Mouse (Mus musculus) lung, embryonic 15.5 days (tissue): Measurements from ENCODE around the gene Zfp30. TPM values are rescaled to one million over a fixed set of nuclear protein-coding genes. Genes with fewer than 3 reads are reported as not detected.

Experiments used
- ATAC-seq: fragments of 200-750 bp; cut with Nextera tagmentation; 2 replicates; pipeline ENCODE4 v1.8.0; 2017; ENCODE audit warnings: moderate number of reproducible peaks, borderline replicate concordance; ENCODE audit not compliant: low FRiP score, low TSS enrichment; ENCODE audit errors: extremely low read depth
- H3K27ac ChIP-seq: fragments of 300-500 bp; sonication (generic); 2 replicates; pipeline ENCODE4 v1.5.1; 2015; ENCODE audit warnings: moderate library complexity, mild to moderate bottlenecking, inconsistent platforms
- H3K27me3 ChIP-seq: fragments of 300-500 bp; sonication (generic); 2 replicates; pipeline ENCODE4 v1.6.1; 2015; ENCODE audit warnings: inconsistent platforms
- H3K36me3 ChIP-seq: fragments of 300-500 bp; sonication (generic); 2 replicates; pipeline ENCODE4 v1.6.1; 2015; ENCODE audit warnings: inconsistent platforms
- H3K4me1 ChIP-seq: fragments of 300-500 bp; sonication (generic); 2 replicates; pipeline ENCODE4 v1.6.1; 2015; ENCODE audit warnings: inconsistent platforms
- H3K4me2 ChIP-seq: fragments of 300-500 bp; sonication (generic); 2 replicates; pipeline ENCODE4 v1.6.1; 2015; ENCODE audit warnings: inconsistent platforms, mild to moderate bottlenecking, moderate library complexity
- H3K4me3 ChIP-seq: fragments of 300-500 bp; sonication (generic); 2 replicates; pipeline ENCODE4 v1.5.1; 2015; ENCODE audit warnings: mild to moderate bottlenecking, inconsistent platforms
- H3K9ac ChIP-seq: fragments of 300-500 bp; sonication (generic); 2 replicates; pipeline ENCODE4 v1.6.1; 2015; ENCODE audit warnings: inconsistent platforms
- H3K9me3 ChIP-seq: fragments of 300-500 bp; sonication (generic); 2 replicates; pipeline ENCODE4 v1.6.1; 2016; ENCODE audit warnings: inconsistent platforms
- WGBS: fragments of 180-500 bp; shearing (Covaris S2); methylation state at CpG from one replicate; pipeline ENCODE4 v1.1.7; 2015; 5-methylcytosine and 5-hydroxymethylcytosine counted together
- polyA plus RNA-seq: library from polyadenylated mRNA; unstranded; fragments of >200 nt; fragmentation: Nextera tagmentation; extraction: Ambion mirVana; gene quantifications from 2 replicates; pipeline ENCODE4 v1.2.1, GENCODE M21; 2015

Zfp30 gene
- polyA plus RNA-seq, 1 experiment from 2014 or later, result 6.1 TPM

DNA sequence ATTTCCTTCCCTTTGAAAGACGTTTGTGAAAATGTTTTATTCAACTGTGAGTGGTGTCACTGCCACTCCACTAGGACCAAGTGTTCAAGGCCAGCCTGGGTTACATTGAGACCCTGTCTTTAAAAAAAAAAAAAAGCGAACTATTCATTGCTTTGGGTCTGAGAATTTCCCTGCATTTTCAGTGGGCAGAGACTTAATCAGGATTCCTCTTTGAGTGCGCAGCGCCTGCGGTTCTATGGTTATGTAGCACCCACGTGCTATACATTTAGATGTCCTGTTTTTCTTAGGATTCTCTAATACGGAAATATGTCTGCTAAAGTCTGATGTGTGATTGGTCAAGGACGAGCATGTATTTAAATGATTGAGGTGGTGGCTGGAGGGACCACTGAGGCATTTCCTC is 1.2 kb downstream of the Zfp30 start:
- H3K9ac ChIP-seq, result peak overlapping the region; percentile 5; the same call in 1 of the 2 replicates
- peak overlapping the region; percentile 83 for H3K4me2 ChIP-seq
- H3K36me3 ChIP-seq, result peaks cover 22% of the 10 kb centered on the region
- no peak for ATAC-seq
- no peak overlapping the region for H3K27ac ChIP-seq
- WGBS, result 42% methylated on average over 8 of the region's 8 CpGs
- peaks cover 11% of the 10 kb centered on the region for H3K4me1 ChIP-seq
- H3K9me3 ChIP-seq, result no peaks in the 10 kb centered on the region
- no peaks in the 10 kb centered on the region for H3K27me3 ChIP-seq
- peak overlapping the region; percentile 75 for H3K4me3 ChIP-seq

DNA sequence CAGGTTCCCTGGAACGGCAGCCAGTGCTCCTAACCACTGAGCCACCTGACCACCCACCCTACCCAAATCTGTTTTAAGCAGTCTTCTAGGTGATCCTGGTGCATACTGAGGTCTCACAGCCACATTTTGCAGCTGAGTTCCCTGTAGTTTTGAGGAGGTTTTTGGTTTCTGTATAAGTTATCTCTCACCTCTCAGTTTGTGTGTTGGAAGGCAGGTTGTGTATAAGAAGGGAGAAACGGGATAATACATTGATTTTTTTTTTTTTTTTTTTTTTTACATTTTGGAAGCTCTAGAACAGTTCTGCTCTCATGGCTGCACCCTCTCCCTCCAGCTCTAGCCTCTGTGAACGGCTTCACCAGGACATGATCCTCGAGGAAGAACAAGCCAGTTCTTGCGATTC is 2.1 kb downstream of the Zfp30 start:
- H3K27ac ChIP-seq, result no peak overlapping the region
- peak overlapping the region; percentile 75 for H3K4me3 ChIP-seq
- 71% methylated on average over 5 of the region's 5 CpGs for WGBS
- no peak for ATAC-seq
- H3K4me2 ChIP-seq, result peak overlapping the region; percentile 83
- H3K36me3 ChIP-seq, result peaks cover 30% of the 10 kb centered on the region
- H3K9ac ChIP-seq, result peak overlapping the region; percentile 5; the same call in 1 of the 2 replicates
- no peaks in the 10 kb centered on the region for H3K27me3 ChIP-seq
- peaks cover 11% of the 10 kb centered on the region for H3K4me1 ChIP-seq
- H3K9me3 ChIP-seq, result no peaks in the 10 kb centered on the region

GRCm38 (mm10) chr7:29792906-29793305 is 9.1 kb downstream of the Zfp30 start:
- Histone ChIP-seq H3K4me3 (no peak overlapping the region), H3K27ac (no peak overlapping the region), H3K4me1 (no peaks in the 10 kb centered on the region), H3K9me3 (no peaks in the 10 kb centered on the region), H3K27me3 (no peaks in the 10 kb centered on the region), H3K4me2 (no peak overlapping the region; the same call in 1 of the 2 replicates), H3K9ac (no peak overlapping the region), H3K36me3 (peaks cover 50% of the 10 kb centered on the region)
- ATAC-seq, result no peak
- WGBS, result 37% methylated on average over 27 of the region's 27 CpGs

GRCm38 (mm10) chr7:29807046-29807445 is 23.2 kb downstream of the Zfp30 start:
- H3K36me3 ChIP-seq, result no peaks in the 10 kb centered on the region
- no peak for ATAC-seq
- no peaks in the 10 kb centered on the region for H3K9me3 ChIP-seq
- H3K9ac ChIP-seq, result no peak overlapping the region
- 82% methylated on average over 5 of the region's 5 CpGs for WGBS
- H3K4me3 ChIP-seq, result no peak overlapping the region
- no peaks in the 10 kb centered on the region for H3K27me3 ChIP-seq
- no peaks in the 10 kb centered on the region for H3K4me1 ChIP-seq
- H3K4me2 ChIP-seq, result no peak overlapping the region
- no peak overlapping the region for H3K27ac ChIP-seq

DNA sequence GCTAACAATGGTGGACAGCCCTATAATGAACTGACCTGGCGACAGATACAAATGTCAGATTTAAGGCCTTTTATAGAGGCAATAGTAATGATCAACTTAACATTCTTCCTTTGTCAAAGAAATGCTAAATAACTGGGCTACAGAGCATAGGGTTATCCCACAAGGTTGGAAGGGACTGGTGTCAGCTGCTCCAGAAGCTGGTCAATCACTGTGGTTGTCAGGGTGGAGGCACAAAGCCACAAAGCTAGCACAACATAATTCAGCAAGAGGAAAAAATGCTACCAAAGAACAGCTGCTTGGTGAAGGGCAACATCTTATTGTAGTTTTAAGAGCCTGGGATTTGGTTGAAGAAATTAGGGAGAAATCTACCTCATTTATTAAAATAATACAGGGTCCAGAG is 28.4 kb downstream of the Zfp30 start:
- H3K27ac ChIP-seq, result no peak overlapping the region
- H3K9me3 ChIP-seq, result no peaks in the 10 kb centered on the region
- H3K36me3 ChIP-seq, result no peaks in the 10 kb centered on the region
- 80% methylated on average over 1 of the region's 1 CpGs for WGBS
- no peak overlapping the region for H3K4me2 ChIP-seq
- no peaks in the 10 kb centered on the region for H3K27me3 ChIP-seq
- peaks cover 18% of the 10 kb centered on the region for H3K4me1 ChIP-seq
- no peak overlapping the region for H3K9ac ChIP-seq
- ATAC-seq, result no peak
- no peak overlapping the region for H3K4me3 ChIP-seq

- Histone ChIP-seq H3K4me2 (peak overlapping the region; percentile 72), H3K4me3 (no peak overlapping the region; the same call in 1 of the 2 replicates)
These were observed 30.6 kb downstream of the Zfp30 start for GRCm38 (mm10) chr7:29814381-29814780.

DNA sequence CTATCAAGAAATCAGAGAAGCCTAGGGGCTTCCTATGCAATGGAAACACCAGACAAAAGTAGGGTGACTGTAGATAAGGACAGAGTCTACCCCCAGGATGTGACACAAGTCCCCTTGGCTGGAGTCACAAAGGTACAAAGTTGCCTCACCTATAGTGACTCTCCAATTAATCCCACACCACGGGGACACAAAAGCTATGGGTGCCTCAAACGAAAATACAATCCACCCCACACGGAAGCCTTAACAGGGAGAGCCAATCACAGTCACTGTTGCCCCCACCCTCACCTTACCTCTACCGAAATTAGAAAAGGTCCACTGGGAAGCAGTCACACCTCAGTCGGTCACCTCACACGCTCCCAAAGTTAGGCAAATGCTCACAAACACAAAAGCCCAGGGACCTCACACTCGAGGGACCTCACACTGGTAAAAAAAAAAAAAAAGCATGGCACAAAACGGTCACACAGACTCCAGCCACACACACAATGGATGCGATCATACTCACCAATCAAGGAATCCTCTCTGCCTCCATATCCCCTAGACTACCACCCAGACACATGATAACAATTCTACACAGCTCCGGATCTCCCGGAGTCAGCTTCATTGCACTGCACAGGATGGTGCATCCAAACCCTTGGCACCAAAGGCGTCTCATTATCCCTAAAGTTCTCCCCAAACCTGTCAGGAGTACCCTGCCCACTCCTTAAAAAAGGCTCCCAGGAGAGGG is 31.4 kb downstream of the Zfp30 start:
- WGBS, result 2% methylated on average over 12 of the region's 12 CpGs
- H3K9me3 ChIP-seq, result no peaks in the 10 kb centered on the region
- H3K27ac ChIP-seq, result peak overlapping the region; percentile 91
- H3K36me3 ChIP-seq, result no peaks in the 10 kb centered on the region
- H3K4me3 ChIP-seq, result peak overlapping the region; percentile 72
- peak overlapping the region; percentile 72 for H3K4me2 ChIP-seq
- ATAC-seq, result peak; percentile 20; the same call in 1 of the 2 replicates
- peaks cover 31% of the 10 kb centered on the region for H3K4me1 ChIP-seq
- H3K9ac ChIP-seq, result peak overlapping the region; percentile 73
- no peaks in the 10 kb centered on the region for H3K27me3 ChIP-seq

More at GRCm38 (mm10) chr7:29814381-29814780, 30.6 kb downstream of the Zfp30 start:
- H3K27me3 ChIP-seq, result no peaks in the 10 kb centered on the region
- no peak overlapping the region for H3K27ac ChIP-seq
- no peaks in the 10 kb centered on the region for H3K9me3 ChIP-seq
- H3K36me3 ChIP-seq, result no peaks in the 10 kb centered on the region
- H3K9ac ChIP-seq, result no peak overlapping the region
- peaks cover 29% of the 10 kb centered on the region for H3K4me1 ChIP-seq
- no peak for ATAC-seq
- WGBS, result 86% methylated on average over 2 of the region's 2 CpGs

DNA sequence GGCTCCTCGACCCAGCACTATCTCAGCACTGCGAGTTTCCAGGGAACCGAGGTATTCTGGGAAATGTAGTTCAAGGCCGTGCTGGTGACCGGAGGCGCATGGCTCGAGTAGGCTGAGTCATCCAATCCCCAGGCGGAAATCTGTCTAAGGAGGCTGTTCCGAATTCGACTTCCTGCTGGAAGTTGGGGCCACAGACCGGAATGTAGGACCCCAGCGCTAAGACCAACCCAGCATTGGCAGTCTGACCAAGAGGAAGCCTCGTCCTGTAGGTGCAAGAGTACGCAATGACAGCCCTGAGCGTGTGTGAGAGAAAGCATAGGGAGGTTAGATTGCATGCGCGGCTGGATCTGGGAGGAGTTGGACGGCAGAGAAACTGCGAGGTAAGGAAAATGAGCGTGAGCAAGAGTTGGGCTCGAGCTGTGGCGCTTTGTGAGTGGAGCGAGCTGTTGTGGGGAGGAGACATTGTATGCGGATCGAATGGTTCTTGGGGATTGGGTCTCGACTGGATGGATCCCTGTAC is 32.2 kb downstream of the Zfp30 start, which contains the start of gene Zfp790:
Gene Zfp790 (plus strand): TSS at position 205 of the 520 bp plus-strand sequence.
- under 1% methylated on average over 26 of the region's 26 CpGs for WGBS
- H3K4me1 ChIP-seq, result peaks cover 31% of the 10 kb centered on the region
- H3K9me3 ChIP-seq, result no peaks in the 10 kb centered on the region
- H3K27me3 ChIP-seq, result no peaks in the 10 kb centered on the region
- no peaks in the 10 kb centered on the region for H3K36me3 ChIP-seq
- H3K4me2 ChIP-seq, result peak within 1 kb of the TSS; percentile 72
- peak within 1 kb of the TSS; percentile 91 for H3K27ac ChIP-seq
- peak; percentile 95 for ATAC-seq
- peak within 1 kb of the TSS; percentile 73 for H3K9ac ChIP-seq
- peak within 1 kb of the TSS; percentile 72 for H3K4me3 ChIP-seq

- H3K27me3 ChIP-seq, result no peaks in the 10 kb centered on the region
- peak overlapping the region; percentile 57 for H3K4me3 ChIP-seq
- peak overlapping the region; percentile 56 for H3K4me2 ChIP-seq
- peak; percentile 49; the same call in 1 of the 2 replicates for ATAC-seq
- no peaks in the 10 kb centered on the region for H3K9me3 ChIP-seq
- peaks cover 14% of the 10 kb centered on the region; the same call in 1 of the 2 replicates for H3K36me3 ChIP-seq
- H3K27ac ChIP-seq, result peak overlapping the region; percentile 13
- 1% methylated on average over 12 of the region's 12 CpGs for WGBS
- H3K4me1 ChIP-seq, result peaks cover 31% of the 10 kb centered on the region
- peak overlapping the region; percentile 44 for H3K9ac ChIP-seq
These were observed 34.9 kb downstream of the Zfp30 start for GRCm38 (mm10) chr7:29818619-29819254.

- WGBS, result 81% methylated on average over 12 of the region's 12 CpGs
These were observed 44.2 kb downstream of the Zfp30 start for GRCm38 (mm10) chr7:29828001-29828400.

GRCm38 (mm10) chr7:29829804-29830203 is 46.0 kb downstream of the Zfp30 start:
- WGBS, result 75% methylated on average over 12 of the region's 12 CpGs
- Histone ChIP-seq H3K4me1 (no peaks in the 10 kb centered on the region), H3K36me3 (peaks cover 70% of the 10 kb centered on the region), H3K9me3 (no peaks in the 10 kb centered on the region), H3K27me3 (no peaks in the 10 kb centered on the region), H3K9ac (no peak overlapping the region), H3K4me3 (no peak overlapping the region), H3K27ac (no peak overlapping the region), H3K4me2 (no peak overlapping the region)
- ATAC-seq, result no peak

More at GRCm38 (mm10) chr7:29828001-29828400, 44.2 kb downstream of the Zfp30 start:
- Histone ChIP-seq H3K4me2 (no peak overlapping the region), H3K9ac (no peak overlapping the region), H3K36me3 (peaks cover 74% of the 10 kb centered on the region), H3K27me3 (no peaks in the 10 kb centered on the region), H3K27ac (no peak overlapping the region), H3K9me3 (no peaks in the 10 kb centered on the region), H3K4me1 (no peaks in the 10 kb centered on the region), H3K4me3 (no peak overlapping the region)
- ATAC-seq, result no peak

DNA sequence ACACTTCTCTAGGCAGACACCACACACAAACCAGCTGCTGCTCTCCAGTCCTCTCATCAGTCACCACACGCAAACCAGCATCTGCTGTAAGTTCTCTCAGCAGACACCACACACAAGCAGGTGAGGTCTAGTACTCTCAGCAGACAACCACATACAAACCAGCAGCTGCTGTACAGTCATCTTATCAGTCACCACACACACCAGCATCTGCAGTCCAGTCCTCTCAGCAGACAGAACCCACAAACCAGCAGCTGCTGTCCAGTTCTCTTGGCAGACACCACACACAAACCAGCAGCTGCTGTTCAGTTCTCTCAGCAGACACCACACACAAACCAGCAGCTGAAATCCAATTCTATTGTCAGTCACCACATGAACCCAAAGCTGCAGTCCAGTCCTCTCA is 53.0 kb downstream of the Zfp30 start:
- 72% methylated on average over 1 of the region's 1 CpGs for WGBS
- H3K9me3 ChIP-seq, result no peaks in the 10 kb centered on the region
- H3K27ac ChIP-seq, result no peak overlapping the region
- no peak for ATAC-seq
- H3K36me3 ChIP-seq, result peaks cover 16% of the 10 kb centered on the region
- no peak overlapping the region for H3K9ac ChIP-seq
- H3K4me1 ChIP-seq, result no peaks in the 10 kb centered on the region
- H3K27me3 ChIP-seq, result no peaks in the 10 kb centered on the region
- H3K4me2 ChIP-seq, result no peak overlapping the region
- no peak overlapping the region for H3K4me3 ChIP-seq
